Mouse (Mus musculus) cerebellum, adult 2 months (tissue): ENCODE measurements around the gene Myh13.

ENCODE experiments used
- CTCF ChIP-seq: fragments of 200-500 bp; IDR thresholded peaks from 2 replicates; pipeline ENCODE4 v1.5.1; 2011; ENCODE audit warnings: low read depth, mild to moderate bottlenecking, control low read depth, low read length, moderate library complexity, borderline replicate concordance; ENCODE audit not compliant: insufficient read depth
- POLR2A ChIP-seq: fragments of 200-500 bp; IDR thresholded peaks from 2 replicates; pipeline ENCODE4 v1.6.1; 2011; ENCODE audit warnings: low read length, control low read depth, borderline replicate concordance; ENCODE audit not compliant: insufficient read depth

- TF ChIP-seq POLR2A (no peak), CTCF (no peak)
Measured at GRCm38 (mm10) chr11:67384653-67385052, 63.2 kb downstream of the Myh13 start.
